Mouse (Mus musculus) olfactory bulb, adult 2 months (tissue): ENCODE measurements around the gene Exosc5. TPM values are rescaled to one million over a fixed set of nuclear protein-coding genes. Genes with fewer than 3 reads are reported as not detected.

Source experiments
- H3K27ac ChIP-seq: fragments of 200-500 bp; 2 replicates; pipeline ENCODE4 v1.5.1; 2012; ENCODE audit warnings: low read depth, low read length; ENCODE audit not compliant: insufficient read depth
- H3K4me1 ChIP-seq: fragments of 200-500 bp; 2 replicates; pipeline ENCODE4 v1.6.1; 2012; ENCODE audit warnings: low read length; ENCODE audit not compliant: control insufficient read depth, insufficient read depth
- H3K4me3 ChIP-seq: fragments of 200-500 bp; 2 replicates; pipeline ENCODE4 v1.5.1; 2012; ENCODE audit warnings: mild to moderate bottlenecking, low read depth, low read length, moderate library complexity; ENCODE audit not compliant: insufficient read depth
- CTCF ChIP-seq: fragments of 200-500 bp; IDR thresholded peaks from 2 replicates; pipeline ENCODE4 v1.5.1; 2012; ENCODE audit warnings: low read depth, mild to moderate bottlenecking, low read length, moderate library complexity; ENCODE audit not compliant: insufficient read depth
- POLR2A ChIP-seq: fragments of 200-500 bp; IDR thresholded peaks from 2 replicates; pipeline ENCODE4 v1.6.1; 2012; ENCODE audit warnings: mild to moderate bottlenecking, low read depth, low read length, moderate library complexity; ENCODE audit not compliant: insufficient read depth
- WGBS: fragments of 180-500 bp; shearing (Covaris S2); methylation state at CpG from one replicate; pipeline ENCODE4 v1.1.7; 2018; 5-methylcytosine and 5-hydroxymethylcytosine counted together
- polyA plus RNA-seq: library from polyadenylated mRNA; stranded (reverse); fragments of >200 nt; gene quantifications from 2 replicates; pipeline ENCODE4 v1.2.4, GENCODE M21; 2012; ENCODE audit warnings: low replicate concordance; ENCODE audit not compliant: missing spikeins, insufficient read depth, insufficient read length

The Exosc5 gene
- polyA plus RNA-seq, 1 experiment, result not detected

- Histone ChIP-seq H3K4me1 (peaks cover 7% of the 10 kb centered on the region; the same call in 1 of the 2 replicates), H3K27ac (peak within 1 kb of the TSS; percentile 68), H3K4me3 (peak within 1 kb of the TSS; percentile 91)
- 4% methylated on average over 32 of the region's 32 CpGs for WGBS
- TF ChIP-seq POLR2A (peak; percentile 73), CTCF (no peak)
Measured at GRCm38 (mm10) chr7:25718788-25719417, 59.9 kb downstream of the Exosc5 start, which contains the start of gene Ccdc97. TSS of gene Ccdc97 (minus strand) at chr7:25719088.

GRCm38 (mm10) chr7:25719761-25720610 is 61.0 kb downstream of the Exosc5 start:
- Histone ChIP-seq H3K4me3 (no peak overlapping the region), H3K27ac (no peak overlapping the region), H3K4me1 (peaks cover 7% of the 10 kb centered on the region; the same call in 1 of the 2 replicates)
- peak; percentile 76 for TF ChIP-seq CTCF
- TF ChIP-seq POLR2A, result no peak
- 56% methylated on average over 10 of the region's 10 CpGs for WGBS

DNA sequence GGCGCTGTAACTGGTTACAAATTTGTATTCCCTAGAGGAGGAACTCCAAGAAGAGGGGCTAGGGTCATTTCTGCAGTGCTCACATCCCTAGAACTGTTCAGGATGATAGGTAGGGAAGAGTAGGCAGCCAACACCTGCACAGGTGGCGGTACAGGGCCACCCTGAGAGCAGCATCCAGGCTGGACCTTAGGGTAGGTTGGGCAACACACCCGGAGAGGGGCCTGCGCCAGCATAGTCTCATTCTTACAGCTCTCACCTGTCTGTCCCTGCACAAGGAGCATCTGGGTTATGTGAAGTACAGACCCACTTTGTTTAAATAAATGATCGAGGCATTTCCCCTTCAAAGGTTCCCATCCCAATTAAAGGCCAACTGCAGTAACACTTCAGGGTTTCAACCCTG is 61.8 kb downstream of the Exosc5 start:
- Histone ChIP-seq H3K4me3 (no peak overlapping the region), H3K4me1 (peaks cover 9% of the 10 kb centered on the region; the same call in 1 of the 2 replicates), H3K27ac (no peak overlapping the region)
- no peak for TF ChIP-seq POLR2A
- no peak for TF ChIP-seq CTCF
- WGBS, result 85% methylated on average over 5 of the region's 5 CpGs

Other genes with a start within 250 kb of the Exosc5 start
- not detected in 2 replicates for gene Cxcl17, start 246.3 kb upstream of the Exosc5 start, polyA plus RNA-seq
- not detected in 2 replicates for gene Ceacam1, start 181.6 kb upstream of the Exosc5 start, polyA plus RNA-seq
- not detected in 2 replicates for gene Ceacam2, start 119.3 kb upstream of the Exosc5 start, polyA plus RNA-seq
- gene Erich4, start 43.3 kb upstream of the Exosc5 start, polyA plus RNA-seq, result not detected in 2 replicates
- gene Dmac2, start 39.8 kb upstream of the Exosc5 start, polyA plus RNA-seq, result not detected in 2 replicates
- gene B3gnt8, start 32.5 kb upstream of the Exosc5 start, polyA plus RNA-seq, result not detected in 2 replicates
- gene Bckdha, start 183 bp upstream of the Exosc5 start, polyA plus RNA-seq, result not detected in 2 replicates
- not detected in 2 replicates for gene Tmem91, start 16.0 kb downstream of the Exosc5 start, polyA plus RNA-seq
- not detected in 2 replicates for gene B9d2, start 21.6 kb downstream of the Exosc5 start, polyA plus RNA-seq
- gene Tgfb1, start 27.8 kb downstream of the Exosc5 start, polyA plus RNA-seq, result not detected in 2 replicates
- not detected in 2 replicates for gene Ccdc97, start 59.9 kb downstream of the Exosc5 start, polyA plus RNA-seq
- 160 TPM in 1 of 2 replicates, not detected in the other for gene Hnrnpul1, start 95.6 kb downstream of the Exosc5 start, polyA plus RNA-seq
- not detected in 2 replicates for gene Axl, start 129.5 kb downstream of the Exosc5 start, polyA plus RNA-seq
- not detected in 2 replicates for gene Cyp2s1, start 157.7 kb downstream of the Exosc5 start, polyA plus RNA-seq
- gene Cyp2b10, start 238.5 kb downstream of the Exosc5 start, polyA plus RNA-seq, result not detected in 2 replicates